Mouse (Mus musculus) heart, postnatal 0 days (tissue): Measurements from ENCODE around the gene Pgm5. TPM values are rescaled to one million over a fixed set of nuclear protein-coding genes. Genes with fewer than 3 reads are reported as not detected.

Experiments used
- ATAC-seq: fragments of 200-750 bp; cut with Nextera tagmentation; 2 replicates; pipeline ENCODE4 v1.8.0; 2017; ENCODE audit warnings: low read depth, moderate number of reproducible peaks, moderate library complexity; ENCODE audit not compliant: insufficient read depth
- DNase-seq: peaks from one replicate; pipeline ENCODE4 v3.0.0-alpha.2; 2016; ENCODE audit warnings: low spot score
- H3K27ac ChIP-seq: fragments of 300-500 bp; sonication (generic); 2 replicates; pipeline ENCODE4 v1.5.1; 2014; ENCODE audit warnings: low read depth, mild to moderate bottlenecking
- H3K27me3 ChIP-seq: fragments of 300-500 bp; sonication (generic); 2 replicates; pipeline ENCODE4 v1.6.1; 2014; ENCODE audit warnings: low read length, mixed read lengths; ENCODE audit not compliant: control insufficient read depth, insufficient read depth
- H3K36me3 ChIP-seq: fragments of 300-500 bp; sonication (generic); replicated peaks from 2 replicates; pipeline ENCODE4 v1.6.1; 2014; ENCODE audit warnings: low read length, mixed read lengths; ENCODE audit not compliant: control insufficient read depth, insufficient read depth
- H3K4me1 ChIP-seq: fragments of 300-500 bp; sonication (generic); 2 replicates; pipeline ENCODE4 v1.6.1; 2014; ENCODE audit warnings: antibody characterized with exemption; ENCODE audit not compliant: control insufficient read depth, insufficient read depth
- H3K4me2 ChIP-seq: fragments of 300-500 bp; sonication (generic); 2 replicates; pipeline ENCODE4 v1.6.1; 2014; ENCODE audit warnings: low read depth, mild to moderate bottlenecking, low read length, moderate library complexity
- H3K4me3 ChIP-seq: fragments of 300-500 bp; sonication (generic); 2 replicates; pipeline ENCODE4 v1.5.1; 2014; ENCODE audit warnings: low read depth, low read length
- H3K9ac ChIP-seq: fragments of 300-500 bp; sonication (generic); replicated peaks from 2 replicates; pipeline ENCODE4 v1.6.1; 2014; ENCODE audit warnings: low read depth, low read length, mixed read lengths
- H3K9me3 ChIP-seq: fragments of 300-500 bp; sonication (generic); replicated peaks from 2 replicates; pipeline ENCODE4 v1.6.1; 2016; ENCODE audit warnings: low read length; ENCODE audit not compliant: control insufficient read depth
- CTCF ChIP-seq: IDR thresholded peaks from 2 replicates; pipeline ENCODE4 v1.5.1; 2016; ENCODE audit warnings: antibody characterized with exemption, control low read depth, low read depth
- EP300 ChIP-seq: IDR thresholded peaks from 2 replicates; pipeline ENCODE4 v1.6.1; 2016; ENCODE audit warnings: antibody characterized with exemption, low read depth
- WGBS: fragments of 180-500 bp; shearing (Covaris S2); extraction: QIAGEN DNeasy Blood & Tissue Kit; methylation state at CpG from one replicate; pipeline ENCODE4 v1.1.7; 2014; 5-methylcytosine and 5-hydroxymethylcytosine counted together
- polyA plus RNA-seq: library from polyadenylated mRNA; unstranded; fragments of >200 nt; fragmentation: Nextera tagmentation; extraction: Ambion mirVana; gene quantifications from 2 replicates; pipeline ENCODE4 v1.2.1, GENCODE M21; 2015
- total RNA-seq: library from RNA; depleted of rRNA; stranded (reverse); fragments of >200 nt; gene quantifications from 2 replicates; pipeline ENCODE4 v1.2.3, GENCODE M21; 2014; ENCODE audit warnings: low replicate concordance

Gene Pgm5
- total and polyA plus RNA-seq, 2 experiments from 2014 or later: 4.9 to 163 TPM

- ATAC-seq: no peak
- Histone ChIP-seq H3K4me1 (0 out of 2 replicates have a peak, but pooled peaks cover 3% of the 10 kb centered on the region), H3K9me3 (no peaks in the 10 kb centered on the region), H3K9ac (no peak overlapping the region), H3K27me3 (no peaks in the 10 kb centered on the region), H3K36me3 (no peaks in the 10 kb centered on the region), H3K27ac (no peak overlapping the region), H3K4me3 (no peak overlapping the region), H3K4me2 (no peak overlapping the region)
- DNase-seq: no peak
- no peak for TF ChIP-seq CTCF
- no peak for TF ChIP-seq EP300
- 66% methylated on average over 6 of the region's 6 CpGs for WGBS
Measured at GRCm38 (mm10) chr19:24652342-24653019, 209.2 kb downstream of the Pgm5 start.

GRCm38 (mm10) chr19:24651595-24651994 lies 210.1 kb downstream of the Pgm5 start:
- H3K9me3 ChIP-seq: no peaks in the 10 kb centered on the region
- no peak overlapping the region for H3K4me3 ChIP-seq
- DNase-seq: no peak
- H3K9ac ChIP-seq: no peak overlapping the region
- H3K36me3 ChIP-seq: no peaks in the 10 kb centered on the region
- no peak for ATAC-seq
- no peaks in the 10 kb centered on the region for H3K4me1 ChIP-seq
- H3K27ac ChIP-seq: no peak overlapping the region
- WGBS: 62% methylated on average over 2 of the region's 2 CpGs
- no peaks in the 10 kb centered on the region for H3K27me3 ChIP-seq
- TF ChIP-seq EP300: no peak
- TF ChIP-seq CTCF: no peak
- H3K4me2 ChIP-seq: no peak overlapping the region

- Histone ChIP-seq H3K36me3 (no peaks in the 10 kb centered on the region), H3K9me3 (no peaks in the 10 kb centered on the region), H3K27me3 (no peaks in the 10 kb centered on the region), H3K4me3 (no peak overlapping the region), H3K9ac (no peak overlapping the region), H3K27ac (no peak overlapping the region), H3K4me2 (no peak overlapping the region), H3K4me1 (no peaks in the 10 kb centered on the region)
- WGBS: 81% methylated on average over 8 of the region's 8 CpGs
- ATAC-seq: no peak
- TF ChIP-seq CTCF: no peak
- no peak for TF ChIP-seq EP300
- no peak for DNase-seq
Measured at GRCm38 (mm10) chr19:24650428-24650827, 211.2 kb downstream of the Pgm5 start.

GRCm38 (mm10) chr19:24648016-24648415 lies 213.6 kb downstream of the Pgm5 start:
- Histone ChIP-seq H3K4me1 (no peaks in the 10 kb centered on the region), H3K27ac (no peak overlapping the region), H3K36me3 (no peaks in the 10 kb centered on the region), H3K9ac (no peak overlapping the region), H3K9me3 (no peaks in the 10 kb centered on the region), H3K27me3 (no peaks in the 10 kb centered on the region), H3K4me3 (no peak overlapping the region), H3K4me2 (no peak overlapping the region)
- 81% methylated on average over 8 of the region's 8 CpGs for WGBS
- ATAC-seq (no peak), DNase-seq (no peak)
- TF ChIP-seq EP300: no peak
- TF ChIP-seq CTCF: no peak

- Histone ChIP-seq H3K27ac (no peak overlapping the region), H3K4me3 (no peak overlapping the region), H3K9ac (no peak overlapping the region), H3K4me1 (no peaks in the 10 kb centered on the region), H3K9me3 (no peaks in the 10 kb centered on the region), H3K4me2 (no peak overlapping the region), H3K36me3 (no peaks in the 10 kb centered on the region), H3K27me3 (no peaks in the 10 kb centered on the region)
- DNase-seq: no peak
- TF ChIP-seq EP300 (no peak), CTCF (no peak)
- 72% methylated on average over 8 of the region's 8 CpGs for WGBS
- no peak for ATAC-seq
Measured at GRCm38 (mm10) chr19:24646162-24646829, 215.4 kb downstream of the Pgm5 start.
